8 mouse cellular contexts compared by ENCODE assay signal in the genomic region with DNA sequence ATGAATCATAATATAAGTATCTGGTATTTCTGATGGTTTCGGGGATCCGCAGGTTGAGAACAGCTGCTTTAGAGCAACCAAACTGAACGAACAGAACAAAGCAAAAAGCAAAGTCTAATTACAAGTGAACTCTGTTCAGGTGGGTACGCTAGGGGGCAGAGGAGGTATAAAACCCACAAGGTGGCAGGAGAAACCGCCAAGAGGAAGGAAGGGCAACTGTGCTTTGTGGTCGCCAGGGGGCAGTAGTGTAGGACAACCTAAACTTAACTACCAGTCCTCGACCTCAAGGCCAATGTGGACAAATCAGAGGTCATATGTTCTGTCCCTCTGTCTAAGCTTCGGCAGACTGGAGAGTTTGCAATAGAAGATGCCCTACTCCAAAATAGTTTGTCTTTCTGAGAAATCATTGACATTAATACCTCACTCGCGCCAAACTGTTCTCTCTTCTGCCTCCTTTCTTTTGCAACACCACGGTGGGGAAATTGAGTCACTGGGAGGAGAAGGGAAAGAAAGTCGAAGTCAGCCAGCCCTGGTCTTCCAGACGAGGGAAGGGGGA. TPM values are rescaled to one million over a fixed set of nuclear protein-coding genes. Genes with fewer than 3 reads are reported as not detected.
A peak's percentile ranks its signal among the peaks of the same experiment; 100 is the strongest.
DNase-seq lines count a peak whose midpoint lies in the region; ATAC-seq lines count a peak whose summit lies in the region.

No protein-coding gene starts in this region.

- no peaks in the 10 kb centered on the region for H3K9me3 ChIP-seq in hindbrain, embryonic 12.5 days (replicated peaks)

- H3K9ac ChIP-seq in hindbrain, embryonic 12.5 days: peak overlapping the region; percentile 77; the same call in 1 of the 2 replicates

- H3K27ac ChIP-seq in hindbrain, embryonic 12.5 days: peak overlapping the region; percentile 92

- H3K4me1 ChIP-seq in hindbrain, embryonic 12.5 days: peaks cover 39% of the 10 kb centered on the region

- H3K27me3 ChIP-seq in hindbrain, embryonic 12.5 days: peaks cover 18% of the 10 kb centered on the region

- 0 out of 2 replicates have a peak, but pooled peaks have one; percentile 7 for ATAC-seq in hindbrain, embryonic 12.5 days (ENCODE audit: low FRiP score)

- H3K4me2 ChIP-seq in hindbrain, embryonic 12.5 days (replicated peaks): peak overlapping the region; percentile 91

- H3K36me3 ChIP-seq in hindbrain, embryonic 12.5 days: no peaks in the 10 kb centered on the region

- H3K4me3 ChIP-seq in hindbrain, embryonic 12.5 days: peak overlapping the region; percentile 62

- WGBS in hindbrain, embryonic 12.5 days: 5% methylated on average over 13 of the region's 13 CpGs

- DNase-seq in T-cell, adult 2 months (ENCODE audit: low spot score): peak; percentile 78
- peak; percentile 60 for DNase-seq in cerebellum, adult 9-11 months
- peak; percentile 34 to 73 for DNase-seq in frontal cortex, adult 2 months (ENCODE audit: extremely low spot score in 1 of 2, low spot score in 1 of 2)
- peak; percentile 60 to 65 for DNase-seq in layer of hippocampus, postnatal 14 days (ENCODE audit: low spot score in 2 of 2)
- peak; percentile 95 for DNase-seq in lung, postnatal 36 days
- peak; percentile 20 for DNase-seq in retina, adult 2 months (ENCODE audit: low read depth, low spot score)
- peak; percentile 82 for DNase-seq in urinary bladder, postnatal 14 days (ENCODE audit: low spot score)

RNA-seq across cellular contexts. Expression of a gene that starts 0.4 kb away (rescaled TPM):
- polyA plus RNA-seq in frontal cortex, adult 2 months (2012; rRNA removed): 1.5 and 2.7 TPM in 2 replicates
- 42.4 and 45.2 TPM in 2 replicates for polyA plus RNA-seq in hindbrain, embryonic 12.5 days (2016; fragmentation: Nextera tagmentation; extraction: Ambion mirVana)
- 1 to 10 TPM; 3.5 to 4.0 TPM for total RNA-seq in layer of hippocampus, postnatal 14 days (2021)

RNA-seq across cellular contexts. Expression of a gene that starts 31.3 kb away (rescaled TPM):
- polyA plus RNA-seq in frontal cortex, adult 2 months (2012; rRNA removed): 3.8 and 4.3 TPM in 2 replicates
- polyA plus RNA-seq in hindbrain, embryonic 12.5 days (2016; fragmentation: Nextera tagmentation; extraction: Ambion mirVana): 30.4 and 35.8 TPM in 2 replicates
- total RNA-seq in layer of hippocampus, postnatal 14 days (2021): 10 to 100 TPM; 11.3 to 11.4 TPM

RNA-seq across cellular contexts. Expression of a gene that starts 33.8 kb away (rescaled TPM):
- polyA plus RNA-seq in frontal cortex, adult 2 months (2012; rRNA removed): 0.67 and 0.68 TPM in 2 replicates
- 10.8 and 13.5 TPM in 2 replicates for polyA plus RNA-seq in hindbrain, embryonic 12.5 days (2016; fragmentation: Nextera tagmentation; extraction: Ambion mirVana)
- total RNA-seq in layer of hippocampus, postnatal 14 days (2021): under 1 TPM; 0.37 to 0.43 TPM

RNA-seq across cellular contexts. Expression of a gene that starts 38.6 kb away (rescaled TPM):
- 4.0 and 4.3 TPM in 2 replicates for polyA plus RNA-seq in frontal cortex, adult 2 months (2012; rRNA removed)
- 15.7 and 19.5 TPM in 2 replicates for polyA plus RNA-seq in hindbrain, embryonic 12.5 days (2016; fragmentation: Nextera tagmentation; extraction: Ambion mirVana)
- 1 to 10 TPM; 3.9 to 4.2 TPM for total RNA-seq in layer of hippocampus, postnatal 14 days (2021)

RNA-seq across cellular contexts. Expression of a gene that starts 56.8 kb away (rescaled TPM):
- polyA plus RNA-seq in frontal cortex, adult 2 months (2012; rRNA removed): 0.11 and 0.14 TPM in 2 replicates
- polyA plus RNA-seq in hindbrain, embryonic 12.5 days (2016; fragmentation: Nextera tagmentation; extraction: Ambion mirVana): 0.72 TPM in 1 of 2 replicates, not detected in the other
- total RNA-seq in layer of hippocampus, postnatal 14 days (2021): under 1 TPM; 0.46 to 0.55 TPM

Comparison
In these comparisons a context has a peak if more than half of its experiments do, and no peak if none do; other contexts are left out.
1. Peak in every context shown above with its lines: DNase-seq, ATAC-seq, H3K4me3 ChIP-seq and H3K27ac ChIP-seq.
2. DNase-seq: peak in every context shown above with its lines; median percentile 95 in lung, postnatal 36 days; 82 in urinary bladder, postnatal 14 days; 78 in T-cell, adult 2 months; 62 in layer of hippocampus, postnatal 14 days; 60 in cerebellum, adult 9-11 months; 54 in frontal cortex, adult 2 months; 20 in retina, adult 2 months.
3. RNA of a gene that starts 0.4 kb away (polyA plus RNA-seq): 42.4 to 45.2 TPM in hindbrain, embryonic 12.5 days; 1.5 to 2.7 TPM in frontal cortex, adult 2 months; every median in the first group is over 10 times any median in the second.